Mouse (Mus musculus) MEL (cell line): ENCODE measurements around the gene Syne2. TPM values are rescaled to one million over a fixed set of nuclear protein-coding genes. Genes with fewer than 3 reads are reported as not detected.

Experiments
- DNase-seq: peaks from one replicate; pipeline ENCODE4 v3.0.0; 2011; ENCODE audit warnings: low read depth, low spot score
- H3K27ac ChIP-seq: 2 replicates; pipeline ENCODE4 v1.5.1; 2012; ENCODE audit warnings: low read depth, mild to moderate bottlenecking, control low read depth, low read length, moderate library complexity; ENCODE audit not compliant: control insufficient read depth
- H3K27me3 ChIP-seq, 2 experiments: fragments of 150-350 bp in 1 of 2; sonication (generic) in 1 of 2; 2 replicates each; pipeline ENCODE4 v1.6.1; 2012; ENCODE audit warnings: low read length in 2 of 2, mild to moderate bottlenecking in 2 of 2, improper control_type of control experiment in 1 of 2, moderate library complexity in 1 of 2; ENCODE audit not compliant: insufficient read depth in 2 of 2, control insufficient read depth in 1 of 2
- H3K36me3 ChIP-seq, 2 experiments: 2 replicates each; pipeline ENCODE4 v1.6.1; 2012 to 2014; ENCODE audit warnings: low read length in 2 of 2, improper control_type of control experiment in 1 of 2, inconsistent platforms in 1 of 2, mild to moderate bottlenecking in 1 of 2; ENCODE audit not compliant: insufficient read depth in 2 of 2, control insufficient read depth in 1 of 2
- H3K4me1 ChIP-seq, 2 experiments: fragments of 150-350 bp in 1 of 2; sonication (generic) in 1 of 2; 2 replicates each; pipeline ENCODE4 v1.6.1; 2012; ENCODE audit warnings: low read length in 2 of 2, improper control_type of control experiment in 1 of 2, mild to moderate bottlenecking in 1 of 2; ENCODE audit not compliant: insufficient read depth in 2 of 2, control insufficient read depth in 1 of 2
- H3K4me3 ChIP-seq, 2 experiments: fragments of 150-350 bp in 1 of 2; sonication (generic) in 1 of 2; 2 replicates each; pipeline ENCODE4 v1.5.1; 2012; ENCODE audit warnings: low read depth in 2 of 2, low read length in 2 of 2, mild to moderate bottlenecking in 2 of 2, moderate library complexity in 2 of 2, control low read depth in 1 of 2, improper control_type of control experiment in 1 of 2; ENCODE audit not compliant: control insufficient read depth in 1 of 2, insufficient read depth in 1 of 2
- H3K79me2 ChIP-seq: 2 replicates; pipeline ENCODE4 v1.6.1; 2012; ENCODE audit warnings: mild to moderate bottlenecking, low read length, moderate library complexity; ENCODE audit not compliant: control insufficient read depth, poor library complexity, insufficient read depth
- H3K9ac ChIP-seq: 2 replicates; pipeline ENCODE4 v1.6.1; 2012; ENCODE audit warnings: low read depth, mild to moderate bottlenecking, control low read depth, low read length, moderate library complexity; ENCODE audit not compliant: control insufficient read depth, poor library complexity, severe bottlenecking
- H3K9me3 ChIP-seq: fragments of 150-350 bp; sonication (generic); replicated peaks from 2 replicates; pipeline ENCODE4 v1.6.1; 2012; ENCODE audit warnings: mild to moderate bottlenecking, low read length, improper control_type of control experiment, moderate library complexity; ENCODE audit not compliant: insufficient read depth
- CHD1 ChIP-seq: IDR thresholded peaks from 2 replicates; pipeline ENCODE4 v1.6.1; 2012; ENCODE audit warnings: low read depth, mild to moderate bottlenecking, inconsistent platforms, low read length, improper control_type of control experiment
- CHD2 ChIP-seq: IDR thresholded peaks from 2 replicates; pipeline ENCODE4 v1.6.1; 2011; ENCODE audit warnings: low read length, improper control_type of control experiment
- CTCF ChIP-seq, 3 experiments: IDR thresholded peaks in 2 of 3; conservative IDR thresholded peaks in 1 of 3; 2 replicates each; pipeline ENCODE4 v1.5.1; 2011 to 2012; ENCODE audit warnings: low read length in 3 of 3, low read depth in 2 of 3, mild to moderate bottlenecking in 2 of 3, improper control_type of control experiment in 1 of 3, inconsistent platforms in 1 of 3, mixed read lengths in 1 of 3, moderate library complexity in 1 of 3; ENCODE audit not compliant: control insufficient read depth in 1 of 3, insufficient read depth in 1 of 3, poor library complexity in 1 of 3, severe bottlenecking in 1 of 3
- EP300 ChIP-seq, 2 experiments: IDR thresholded peaks; 2 replicates each; pipeline ENCODE4 v1.6.1; 2011; ENCODE audit warnings: improper control_type of control experiment in 2 of 2, low read length in 2 of 2, low read depth in 1 of 2, mild to moderate bottlenecking in 1 of 2
- GATA1 ChIP-seq: IDR thresholded peaks from 2 replicates; pipeline ENCODE4 v1.6.1; 2011; ENCODE audit warnings: low read depth, low read length, improper control_type of control experiment
- HCFC1 ChIP-seq: IDR thresholded peaks from 2 replicates; pipeline ENCODE4 v1.6.1; 2012; ENCODE audit warnings: low read depth, mild to moderate bottlenecking, inconsistent platforms, low read length, improper control_type of control experiment, moderate library complexity
- JUND ChIP-seq: IDR thresholded peaks from 2 replicates; pipeline ENCODE4 v1.6.1; 2011; ENCODE audit warnings: low read depth, mild to moderate bottlenecking, improper control_type of control experiment, low read length
- MAFK ChIP-seq: IDR thresholded peaks from 2 replicates; pipeline ENCODE4 v1.6.1; 2011; ENCODE audit warnings: low read depth, mild to moderate bottlenecking, low read length, improper control_type of control experiment, borderline replicate concordance
- MAZ ChIP-seq: IDR thresholded peaks from 2 replicates; pipeline ENCODE4 v1.6.1; 2012; ENCODE audit warnings: low read depth, mild to moderate bottlenecking, inconsistent platforms, low read length, improper control_type of control experiment
- MXI1 ChIP-seq: IDR thresholded peaks from 2 replicates; pipeline ENCODE4 v1.6.1; 2011; ENCODE audit warnings: mild to moderate bottlenecking, low read depth, low read length, improper control_type of control experiment
- MYB ChIP-seq: IDR thresholded peaks from 2 replicates; pipeline ENCODE4 v1.6.1; 2011; ENCODE audit warnings: mild to moderate bottlenecking, low read depth, low read length, improper control_type of control experiment
- POLR2AphosphoS2 ChIP-seq: IDR thresholded peaks from 2 replicates; pipeline ENCODE4 v1.6.1; 2011; ENCODE audit warnings: low read length, improper control_type of control experiment
- RCOR1 ChIP-seq: IDR thresholded peaks from 2 replicates; pipeline ENCODE4 v1.6.1; 2012; ENCODE audit warnings: low read depth, mild to moderate bottlenecking, inconsistent platforms, low read length, improper control_type of control experiment
- SIN3A ChIP-seq: IDR thresholded peaks from 2 replicates; pipeline ENCODE4 v1.6.1; 2012; ENCODE audit warnings: low read length, improper control_type of control experiment, inconsistent platforms
- SMC3 ChIP-seq: IDR thresholded peaks from 2 replicates; pipeline ENCODE4 v1.6.1; 2011; ENCODE audit warnings: low read depth, low read length, improper control_type of control experiment
- ZMIZ1 ChIP-seq: IDR thresholded peaks from 2 replicates; pipeline ENCODE4 v1.6.1; 2012; ENCODE audit warnings: low read depth, mild to moderate bottlenecking, inconsistent platforms, low read length, improper control_type of control experiment, moderate library complexity
- ZNF384 ChIP-seq: IDR thresholded peaks from 2 replicates; pipeline ENCODE4 v1.6.1; 2012; ENCODE audit warnings: low read depth, mild to moderate bottlenecking, inconsistent platforms, low read length, improper control_type of control experiment
- polyA plus RNA-seq, 2 experiments: library from polyadenylated mRNA; stranded (reverse) in 1 of 2; unstranded in 1 of 2; fragments of >175 nt in 1 of 2; fragments of >200 nt in 1 of 2; gene quantifications; 2 replicates each; pipeline versions ENCODE4 v1.2.1 to v1.2.4; 2012; ENCODE audit warnings: low replicate concordance in 2 of 2, low read depth in 1 of 2; ENCODE audit not compliant: insufficient read length in 2 of 2, insufficient read depth in 1 of 2, missing spikeins in 1 of 2
- total RNA-seq: library from RNA; depleted of rRNA; stranded (reverse); fragments of 300-350 nt; gene quantifications from 2 replicates; pipeline ENCODE4 v1.2.3, GENCODE M21; 2012

Gene Syne2
- total and polyA plus RNA-seq, 3 experiments: 0.06 to 0.15 TPM; not detected in 1

GRCm38 (mm10) chr12:75995086-75995485, 177.2 kb downstream of the Syne2 start:
- Histone ChIP-seq H3K9ac (no peak overlapping the region), H3K27ac (no peak overlapping the region), H3K36me3 (no peaks in the 10 kb centered on the region), H3K4me3 (no peak overlapping the region), H3K79me2 (no peaks in the 10 kb centered on the region), H3K9me3 (no peaks in the 10 kb centered on the region), H3K4me1 (no peaks in the 10 kb centered on the region), H3K27me3 (peaks cover 0 to 8% of the 10 kb centered on the region in 2 experiments)
- TF ChIP-seq CHD1 (no peak), HCFC1 (no peak), MXI1 (no peak), SMC3 (no peak), ZNF384 (peak; percentile 62), EP300 (IDR thresholded peaks at IDR 0.05; ENCODE audit: low read depth in 1 of 2, low read length in 2 of 2) (no peak)
- peak; percentile 42 for DNase-seq

GRCm38 (mm10) chr12:75997547-75997946, 179.6 kb downstream of the Syne2 start:
- Histone ChIP-seq H3K27ac (no peak overlapping the region), H3K79me2 (no peaks in the 10 kb centered on the region), H3K4me3 (no peak overlapping the region), H3K9me3 (no peaks in the 10 kb centered on the region), H3K9ac (no peak overlapping the region), H3K27me3 (peaks cover 5 to 7% of the 10 kb centered on the region in 2 experiments), H3K4me1 (no peaks in the 10 kb centered on the region), H3K36me3 (no peaks in the 10 kb centered on the region)
- no peak for DNase-seq
- TF ChIP-seq CHD2 (no peak), CTCF (IDR thresholded peaks at IDR 0.05 in 2 of 3, conservative IDR thresholded peaks at IDR 0.05 in 1 of 3; ENCODE audit: control insufficient read depth in 1 of 3, insufficient read depth in 1 of 3, low read depth in 2 of 3, low read length in 3 of 3, poor library complexity in 1 of 3, severe bottlenecking in 1 of 3) (peak in 1 of 3 experiments; percentile 15; a peak in 1 of 6 replicates), ZMIZ1 (no peak), SMC3 (no peak), MAFK (no peak), JUND (no peak)

- Histone ChIP-seq H3K27ac (no peak overlapping the region), H3K4me1 (no peaks in the 10 kb centered on the region), H3K9me3 (no peaks in the 10 kb centered on the region), H3K27me3 (peaks cover 6 to 8% of the 10 kb centered on the region in 2 experiments), H3K36me3 (no peaks in the 10 kb centered on the region), H3K4me3 (no peak overlapping the region), H3K79me2 (no peaks in the 10 kb centered on the region), H3K9ac (no peak overlapping the region)
- no peak for DNase-seq
- no peak for TF ChIP-seq GATA1
- TF ChIP-seq RCOR1: no peak
- no peak for TF ChIP-seq ZNF384
- no peak for TF ChIP-seq MAZ
- no peak for TF ChIP-seq MYB
- TF ChIP-seq POLR2AphosphoS2: no peak
- no peak for TF ChIP-seq SIN3A
These were observed 180.5 kb downstream of the Syne2 start for GRCm38 (mm10) chr12:75998416-75998815.
